Mouse (Mus musculus) frontal cortex, postnatal 36 days (tissue): ENCODE measurements around the gene Vstm4.

Source experiments
- DNase-seq, 2 experiments: peaks; one replicate each; pipeline ENCODE4 v3.0.0; 2022; ENCODE audit warnings: low spot score in 2 of 2

Gene Vstm4

GRCm38 (mm10) chr14:32859831-32860569 lies 3.4 kb downstream of the Vstm4 start:
- DNase-seq: no peak

- DNase-seq: no peak
These were observed 4.6 kb downstream of the Vstm4 start for GRCm38 (mm10) chr14:32861149-32861581.

GRCm38 (mm10) chr14:32861656-32862055 lies 5.1 kb downstream of the Vstm4 start:
- no peak for DNase-seq

- no peak for DNase-seq
These were observed 8.8 kb downstream of the Vstm4 start for GRCm38 (mm10) chr14:32865331-32865730.

GRCm38 (mm10) chr14:32871963-32872362 lies 15.4 kb downstream of the Vstm4 start:
- DNase-seq: no peak

- DNase-seq: no peak
These were observed 21.0 kb downstream of the Vstm4 start for GRCm38 (mm10) chr14:32877549-32877948.

GRCm38 (mm10) chr14:32880332-32880731 lies 23.8 kb downstream of the Vstm4 start:
- DNase-seq: no peak

- DNase-seq: no peak
These were observed 25.1 kb downstream of the Vstm4 start for GRCm38 (mm10) chr14:32881693-32882092.

GRCm38 (mm10) chr14:32888876-32889674 lies 32.5 kb downstream of the Vstm4 start:
- DNase-seq: peak in 1 of 2 experiments; percentile 28

GRCm38 (mm10) chr14:32894341-32894853 lies 37.8 kb downstream of the Vstm4 start:
- DNase-seq: no peak

GRCm38 (mm10) chr14:32894878-32895277 lies 38.3 kb downstream of the Vstm4 start:
- no peak for DNase-seq

- peak; percentile 15 to 67 for DNase-seq
These were observed 40.3 kb downstream of the Vstm4 start for GRCm38 (mm10) chr14:32896896-32897295.

GRCm38 (mm10) chr14:32903203-32903602 lies 46.6 kb downstream of the Vstm4 start:
- DNase-seq: no peak

GRCm38 (mm10) chr14:32906545-32906944 lies 50.0 kb downstream of the Vstm4 start:
- DNase-seq: no peak

GRCm38 (mm10) chr14:32909112-32909511 lies 52.6 kb downstream of the Vstm4 start:
- DNase-seq: no peak

- no peak for DNase-seq
These were observed 54.6 kb downstream of the Vstm4 start for GRCm38 (mm10) chr14:32911187-32911586.

- no peak for DNase-seq
These were observed 58.8 kb downstream of the Vstm4 start for GRCm38 (mm10) chr14:32915360-32915759.

- no peak for DNase-seq
These were observed 61.4 kb downstream of the Vstm4 start for GRCm38 (mm10) chr14:32917919-32918318.

GRCm38 (mm10) chr14:32923871-32924270 lies 67.3 kb downstream of the Vstm4 start:
- DNase-seq: peak; percentile 26 to 51

GRCm38 (mm10) chr14:32931709-32932108 lies 75.2 kb downstream of the Vstm4 start:
- no peak for DNase-seq

GRCm38 (mm10) chr14:32932220-32932619 lies 75.7 kb downstream of the Vstm4 start:
- no peak for DNase-seq

- DNase-seq: no peak
These were observed 77.5 kb downstream of the Vstm4 start for GRCm38 (mm10) chr14:32934064-32934463.

GRCm38 (mm10) chr14:32939217-32939616 lies 82.7 kb downstream of the Vstm4 start:
- no peak for DNase-seq
